Mouse (Mus musculus) liver, adult 2 months (tissue): Measurements from ENCODE around the gene Sox21. TPM values are rescaled to one million over a fixed set of nuclear protein-coding genes. Genes with fewer than 3 reads are reported as not detected.

Source experiments
- DNase-seq: peaks from one replicate; pipeline ENCODE4 v3.0.0-alpha.2; 2011; ENCODE audit warnings: low read depth, low spot score; ENCODE audit errors: extremely low read depth
- H3K27ac ChIP-seq: fragments of 200-500 bp; replicated peaks from 2 replicates; pipeline ENCODE4 v1.5.1; 2012; ENCODE audit warnings: low read depth, mild to moderate bottlenecking, control low read depth, inconsistent platforms, low read length; ENCODE audit not compliant: insufficient read depth
- H3K27me3 ChIP-seq: fragments of 200-500 bp; 2 replicates; pipeline ENCODE4 v1.6.1; 2012; ENCODE audit warnings: mild to moderate bottlenecking, moderate library complexity, low read length, inconsistent platforms; ENCODE audit not compliant: control insufficient read depth, insufficient read depth
- H3K36me3 ChIP-seq: fragments of 200-500 bp; 2 replicates; pipeline ENCODE4 v1.6.1; 2012; ENCODE audit warnings: low read length, inconsistent platforms; ENCODE audit not compliant: control insufficient read depth, insufficient read depth
- H3K4me1 ChIP-seq: fragments of 200-500 bp; 2 replicates; pipeline ENCODE4 v1.6.1; 2011; ENCODE audit warnings: low read length; ENCODE audit not compliant: control insufficient read depth, insufficient read depth
- H3K4me3 ChIP-seq: fragments of 200-500 bp; 2 replicates; pipeline ENCODE4 v1.5.1; 2011; ENCODE audit warnings: low read depth, mild to moderate bottlenecking, control low read depth, low read length, moderate library complexity; ENCODE audit not compliant: insufficient read depth
- H3K79me2 ChIP-seq: fragments of 200-500 bp; 2 replicates; pipeline ENCODE4 v1.6.1; 2012; ENCODE audit warnings: inconsistent platforms, mild to moderate bottlenecking, low read length, moderate library complexity; ENCODE audit not compliant: control insufficient read depth, insufficient read depth
- H3K9ac ChIP-seq: fragments of 200-500 bp; 2 replicates; pipeline ENCODE4 v1.6.1; 2012; ENCODE audit warnings: low read depth, mild to moderate bottlenecking, control low read depth, inconsistent platforms, low read length
- CTCF ChIP-seq: fragments of 200-500 bp; IDR thresholded peaks from 2 replicates; pipeline ENCODE4 v1.5.1; 2011; ENCODE audit warnings: low read depth, low read length, control low read depth
- POLR2A ChIP-seq: fragments of 200-500 bp; IDR thresholded peaks from 2 replicates; pipeline ENCODE4 v1.6.1; 2011; ENCODE audit warnings: low read length, control low read depth; ENCODE audit not compliant: insufficient read depth; ENCODE audit errors: extremely low read depth
- WGBS: fragments of 180-500 bp; shearing (Covaris S2); methylation state at CpG from one replicate; pipeline ENCODE4 v1.1.7; 2018; 5-methylcytosine and 5-hydroxymethylcytosine counted together
- polyA plus RNA-seq: library from polyadenylated mRNA; depleted of rRNA; stranded (reverse); fragments of >200 nt; gene quantifications from 2 replicates; pipeline ENCODE4 v1.2.3, GENCODE M21; 2012
- total RNA-seq: library from RNA; depleted of rRNA; stranded (reverse); fragments of >200 nt; gene quantifications from 2 replicates; pipeline ENCODE4 v1.2.3, GENCODE M21; 2014

Sox21 gene
- total and polyA plus RNA-seq, 2 experiments: not detected

DNA sequence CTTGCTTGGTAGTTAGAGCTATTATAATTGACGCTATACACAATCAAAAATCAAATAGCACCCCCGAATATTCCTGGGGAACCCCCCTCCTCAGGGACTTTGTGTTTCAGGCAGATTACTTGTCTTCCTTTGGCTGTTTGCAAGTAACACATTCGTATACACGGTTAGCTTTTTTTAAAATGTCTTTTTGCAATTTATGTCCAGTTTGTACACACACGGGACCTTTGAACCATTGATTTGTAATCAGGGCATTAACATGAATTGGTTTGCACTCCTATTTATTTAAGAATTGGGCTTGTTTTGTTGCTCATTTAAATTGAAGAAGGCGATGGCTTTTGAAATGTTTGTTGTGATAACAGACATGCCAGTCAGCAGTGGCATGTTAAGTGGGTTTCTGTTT lies 956 bp upstream of the Sox21 start:
- H3K4me1 ChIP-seq: peaks cover 10% of the 10 kb centered on the region
- no peaks in the 10 kb centered on the region for H3K36me3 ChIP-seq
- H3K27ac ChIP-seq: no peak overlapping the region
- no peaks in the 10 kb centered on the region for H3K79me2 ChIP-seq
- TF ChIP-seq POLR2A: no peak
- TF ChIP-seq CTCF: no peak
- H3K4me3 ChIP-seq: no peak overlapping the region
- peaks cover 41% of the 10 kb centered on the region for H3K27me3 ChIP-seq
- H3K9ac ChIP-seq: no peak overlapping the region
- DNase-seq: peak; percentile 51
- whole genome bisulfite sequencing: 9% methylated on average over 6 of the region's 6 CpGs

DNA sequence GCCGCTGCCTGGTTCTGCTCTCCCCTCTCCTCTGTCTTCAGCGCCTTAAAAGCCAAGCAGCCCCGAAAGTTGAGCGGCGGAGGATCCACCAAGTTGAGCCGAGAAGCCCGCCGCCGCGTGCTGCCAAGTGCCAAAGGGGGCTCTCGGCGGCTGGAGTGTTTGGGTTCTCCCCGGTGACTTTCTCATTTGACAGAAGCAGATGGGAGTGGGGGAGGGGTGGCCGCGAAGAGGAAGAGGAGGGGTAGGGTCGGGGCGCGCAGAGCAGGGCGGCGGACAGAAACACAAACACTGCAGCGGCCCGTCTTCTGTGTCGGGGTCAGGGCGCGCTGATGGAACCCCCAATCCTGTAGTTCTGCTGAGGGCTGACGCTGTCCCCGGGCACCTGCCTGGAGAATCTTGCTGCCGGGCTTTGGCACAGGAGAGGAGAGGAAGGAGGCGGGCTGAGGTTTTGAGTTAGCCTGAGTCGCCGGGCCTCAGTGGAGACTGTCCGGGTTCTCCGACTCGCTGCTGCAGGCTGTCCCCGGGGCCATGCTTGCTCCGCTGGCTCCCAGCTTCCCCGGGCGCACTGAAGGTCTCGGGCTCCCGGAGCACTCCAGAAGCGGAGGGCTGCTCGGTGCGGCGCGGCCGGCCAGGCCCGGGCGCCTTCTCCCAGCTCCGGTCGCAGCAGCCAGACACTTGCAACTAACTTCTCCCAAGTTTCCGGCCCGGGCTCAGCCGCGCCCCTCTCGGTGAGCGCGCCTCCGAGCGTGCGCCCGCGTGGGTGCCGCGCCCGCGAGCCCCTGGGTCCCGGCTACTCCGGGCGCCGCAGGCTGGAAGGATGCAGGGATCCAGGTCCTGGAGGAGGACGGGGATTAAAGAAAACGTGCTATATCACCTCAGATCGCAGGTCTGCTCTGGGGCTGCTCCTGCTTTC lies 601 bp downstream of the Sox21 start:
- Histone ChIP-seq H3K9ac (no peak overlapping the region; the same call in 1 of the 2 replicates), H3K4me3 (peak overlapping the region; percentile 41; the same call in 1 of the 2 replicates), H3K36me3 (no peaks in the 10 kb centered on the region), H3K27me3 (peaks cover 48% of the 10 kb centered on the region), H3K4me1 (peaks cover 10% of the 10 kb centered on the region), H3K79me2 (no peaks in the 10 kb centered on the region), H3K27ac (no peak overlapping the region)
- DNase-seq: no peak
- 2% methylated on average over 73 of the region's 73 CpGs for WGBS
- no peak for TF ChIP-seq CTCF
- TF ChIP-seq POLR2A: no peak

DNA sequence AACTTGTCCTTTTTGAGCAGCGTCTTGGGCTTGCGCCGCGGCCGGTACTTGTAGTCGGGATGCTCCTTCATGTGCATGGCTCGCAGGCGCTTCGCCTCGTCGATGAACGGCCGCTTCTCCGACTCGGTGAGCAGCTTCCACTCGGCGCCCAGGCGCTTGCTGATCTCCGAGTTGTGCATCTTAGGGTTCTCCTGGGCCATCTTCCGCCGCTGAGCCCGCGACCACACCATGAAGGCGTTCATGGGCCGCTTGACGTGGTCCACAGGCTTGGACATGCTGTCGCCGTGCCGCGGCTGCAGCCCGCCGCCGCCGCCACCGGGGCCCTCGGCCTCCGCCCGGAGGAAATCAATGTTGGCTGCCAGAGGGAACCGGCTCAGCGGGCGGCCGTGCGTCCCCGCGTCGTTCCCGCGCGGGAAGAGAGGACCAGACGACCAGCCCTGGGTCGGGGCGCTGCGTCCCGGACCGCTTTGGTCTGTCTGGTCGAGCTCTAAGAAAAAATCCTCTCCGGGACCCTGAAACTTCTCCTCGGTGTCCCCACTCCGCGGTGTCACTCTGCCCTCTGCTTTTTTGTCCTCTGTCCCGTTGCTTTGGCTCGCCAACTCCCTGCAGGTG lies 1.4 kb downstream of the Sox21 start:
- H3K27ac ChIP-seq: no peak overlapping the region
- no peak for DNase-seq
- H3K4me1 ChIP-seq: peaks cover 10% of the 10 kb centered on the region
- H3K79me2 ChIP-seq: no peaks in the 10 kb centered on the region
- 1% methylated on average over 62 of the region's 62 CpGs for WGBS
- H3K27me3 ChIP-seq: peaks cover 49% of the 10 kb centered on the region
- H3K36me3 ChIP-seq: no peaks in the 10 kb centered on the region
- TF ChIP-seq CTCF (no peak), POLR2A (no peak)
- no peak overlapping the region for H3K9ac ChIP-seq
- no peak overlapping the region; the same call in 1 of the 2 replicates for H3K4me3 ChIP-seq

DNA sequence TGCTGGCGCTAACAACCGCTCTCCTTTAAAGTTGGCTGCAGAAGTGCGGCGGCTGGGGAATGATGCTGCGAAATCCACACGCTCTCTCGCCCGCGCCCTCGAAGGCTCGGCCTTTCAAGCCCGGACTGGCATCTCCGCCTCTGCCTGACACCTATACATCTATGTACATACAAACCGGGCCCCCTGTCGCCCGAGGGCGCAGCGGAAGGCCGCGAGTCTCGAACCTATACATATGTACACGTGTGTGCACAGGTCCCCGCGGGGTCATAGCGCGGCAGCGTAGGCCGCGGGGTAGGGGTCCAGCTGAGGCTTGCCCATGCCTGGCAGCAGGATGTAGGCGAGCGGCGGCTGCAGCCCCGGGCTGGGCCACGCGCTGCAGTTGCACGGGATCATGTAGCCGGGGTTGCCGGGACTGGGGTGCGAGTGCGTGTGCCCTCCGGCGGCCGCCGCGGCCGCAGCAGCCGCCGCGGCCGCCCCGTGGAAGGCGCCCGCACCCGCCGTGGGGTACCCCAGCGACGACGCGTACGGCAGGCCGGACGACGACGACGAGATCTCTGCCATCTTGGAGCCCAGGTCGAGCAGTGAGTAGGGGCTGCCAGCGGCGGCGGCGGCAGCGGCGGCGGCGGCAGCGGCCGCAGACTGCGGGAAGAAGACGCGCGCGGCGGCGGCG lies 2.2 kb downstream of the Sox21 start:
- no peak for TF ChIP-seq CTCF
- no peak overlapping the region for H3K4me3 ChIP-seq
- no peak overlapping the region for H3K9ac ChIP-seq
- no peak for DNase-seq
- no peaks in the 10 kb centered on the region for H3K36me3 ChIP-seq
- H3K27me3 ChIP-seq: peaks cover 51% of the 10 kb centered on the region
- no peaks in the 10 kb centered on the region for H3K79me2 ChIP-seq
- WGBS: 3% methylated on average over 83 of the region's 84 CpGs
- H3K27ac ChIP-seq: no peak overlapping the region
- peaks cover 10% of the 10 kb centered on the region for H3K4me1 ChIP-seq

DNA sequence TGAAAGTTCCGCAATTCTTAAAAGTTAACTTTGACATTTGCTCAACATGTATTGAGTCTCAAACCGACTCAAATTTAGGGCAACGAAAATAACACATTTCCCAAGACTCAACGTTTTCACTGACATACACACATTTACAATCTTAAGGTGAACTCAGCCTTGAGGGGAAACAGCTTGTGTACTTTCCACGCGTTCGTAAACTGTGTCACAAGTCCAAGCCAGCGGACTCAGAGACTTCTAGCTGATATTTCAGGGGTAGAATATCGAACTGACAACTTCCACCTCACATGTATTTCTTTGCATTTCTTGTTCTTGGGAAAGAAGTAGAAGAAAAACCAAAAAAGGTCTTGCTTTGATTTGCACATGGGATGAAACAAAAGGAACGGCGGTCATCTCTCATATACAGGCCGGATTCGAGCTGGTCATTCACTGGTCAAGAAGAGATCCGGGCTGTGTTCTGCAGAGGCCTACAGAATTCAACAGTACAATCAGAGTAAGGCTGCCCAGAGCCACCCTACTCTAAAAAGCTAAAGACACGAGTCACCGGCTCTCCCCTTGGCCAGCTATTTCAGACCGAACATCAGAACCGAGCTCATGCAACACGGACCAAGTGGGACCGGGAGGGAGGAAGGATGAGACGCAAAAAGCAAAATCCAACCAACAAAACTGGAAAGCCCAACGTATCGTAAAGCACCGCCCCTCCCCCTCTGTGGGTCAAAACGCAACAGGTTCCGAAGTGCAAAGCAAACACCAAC lies 2.9 kb downstream of the Sox21 start:
- Histone ChIP-seq H3K4me1 (peaks cover 10% of the 10 kb centered on the region), H3K27me3 (peaks cover 56% of the 10 kb centered on the region), H3K9ac (no peak overlapping the region), H3K4me3 (no peak overlapping the region), H3K27ac (no peak overlapping the region), H3K79me2 (no peaks in the 10 kb centered on the region), H3K36me3 (no peaks in the 10 kb centered on the region)
- TF ChIP-seq POLR2A (no peak), CTCF (no peak)
- DNase-seq: peak; percentile 2
- WGBS: 9% methylated on average over 26 of the region's 26 CpGs
